Comparison of ENCODE assay signal across 27 mouse cellular contexts in genomic region chr14:14100773-14101280, GRCm38 (mm10). TPM values are rescaled to one million over a fixed set of nuclear protein-coding genes. Genes with fewer than 3 reads are reported as not detected.
DNase-seq lines count a peak whose midpoint lies in the region; ATAC-seq and TF ChIP-seq lines count a peak whose summit lies in the region.
"Had no signal": no experiment of that assay in that cellular context is flagged by ENCODE, and none has a peak within 500 bp of the region (broad histone marks: within the 10 kb centered on the region; RNA-seq: fewer than 3 reads in every experiment).

No protein-coding gene starts in this region.

- H3K9me3 ChIP-seq in liver, postnatal 0 days (ENCODE audit: low read length) = no peaks in the 10 kb centered on the region
- H3K9me3 ChIP-seq in kidney, postnatal 0 days (replicated peaks; ENCODE audit: low read length) = no peaks in the 10 kb centered on the region
- no peaks in the 10 kb centered on the region for H3K9me3 ChIP-seq in midbrain, embryonic 15.5 days
- H3K9me3 ChIP-seq: embryonic facial prominence, embryonic 12.5 days; heart, embryonic 13.5 days; limb, embryonic 12.5 days; lung, embryonic 15.5 days had no signal

- no peak for TF ChIP-seq POLR2A in kidney, adult 2 months (IDR thresholded peaks at IDR 0.05; ENCODE audit: low read depth, low read length)

- no peak for TF ChIP-seq EP300 in liver, postnatal 0 days (IDR thresholded peaks at IDR 0.05; ENCODE audit: low read depth)

- peak; percentile 80 for ATAC-seq in liver, postnatal 0 days
- ATAC-seq in kidney, postnatal 0 days (replicated peaks; ENCODE audit: low FRiP score, low read depth) = peak; percentile 76
- no peak for ATAC-seq in midbrain, embryonic 15.5 days (replicated peaks)
- ATAC-seq: forebrain, embryonic 14.5 days; inflammation-experienced regulatory T-cells, adult 6 months had no signal

- H3K9ac ChIP-seq in liver, postnatal 0 days (replicated peaks) = no peak overlapping the region
- no peak overlapping the region for H3K9ac ChIP-seq in kidney, postnatal 0 days (ENCODE audit: low read depth, low read length)
- no peak overlapping the region for H3K9ac ChIP-seq in midbrain, embryonic 15.5 days
- H3K9ac ChIP-seq: embryonic facial prominence, embryonic 12.5 days; heart, embryonic 13.5 days; hindbrain, embryonic 14.5 days; limb, embryonic 12.5 days; liver, embryonic 14.5 days; lung, embryonic 15.5 days had no signal

- H3K4me3 ChIP-seq in liver, postnatal 0 days (ENCODE audit: low read depth, low read length) = no peak overlapping the region
- peak overlapping the region; percentile 53 for H3K4me3 ChIP-seq in kidney, adult 2 months (ENCODE audit: insufficient read depth, low read depth, low read length)
- H3K4me3 ChIP-seq in kidney, postnatal 0 days (replicated peaks; ENCODE audit: low read depth, low read length) = no peak overlapping the region
- H3K4me3 ChIP-seq in midbrain, embryonic 15.5 days = no peak overlapping the region
- H3K4me3 ChIP-seq: embryonic facial prominence, embryonic 12.5 days; heart, adult 2 months; heart, embryonic 13.5 days; left cerebral cortex, adult 2 months; limb, embryonic 12.5 days; lung, embryonic 15.5 days had no signal

- WGBS in liver, postnatal 0 days (ENCODE audit: insufficient replicate concordance) = 66% methylated on average over 8 of the region's 8 CpGs
- 60% methylated on average over 8 of the region's 8 CpGs for WGBS in kidney, adult 2 months
- WGBS in kidney, postnatal 0 days = 85% methylated on average over 8 of the region's 8 CpGs
- 94% methylated on average over 8 of the region's 8 CpGs for WGBS in midbrain, embryonic 15.5 days

- H3K27ac ChIP-seq in liver, postnatal 0 days (ENCODE audit: low read depth) = peak overlapping the region; percentile 64
- peak overlapping the region; percentile 90 for H3K27ac ChIP-seq in kidney, adult 2 months (ENCODE audit: insufficient read depth, low read depth, low read length)
- H3K27ac ChIP-seq in kidney, postnatal 0 days = peak overlapping the region; percentile 66; the same call in 1 of the 2 replicates
- no peak overlapping the region for H3K27ac ChIP-seq in midbrain, embryonic 15.5 days
- H3K27ac ChIP-seq: embryonic facial prominence, embryonic 12.5 days; heart, adult 2 months; heart, embryonic 13.5 days; hindbrain, embryonic 14.5 days; left cerebral cortex, adult 2 months; limb, embryonic 12.5 days; liver, embryonic 14.5 days; lung, embryonic 15.5 days had no signal

- peak; percentile 21 for DNase-seq in liver, postnatal 0 days
- DNase-seq in liver = no peak
- peak; percentile 93 for DNase-seq in kidney, adult 2 months
- DNase-seq in kidney, postnatal 0 days (ENCODE audit: low spot score) = peak; percentile 15
- DNase-seq in yolk sac, embryonic 10.5 days (ENCODE audit: low spot score) = peak; percentile 77
- no peak for DNase-seq in gastrocnemius, postnatal 10 days
- DNase-seq in thymus, postnatal 10 days (ENCODE audit: low spot score in 2 of 2) = no peak
- DNase-seq: adrenal gland, postnatal 10 days; B cell, adult 2 months; cerebellum, adult 8-10 months; cerebellum, postnatal 36 days; embryo, embryonic 11 days; gastrocnemius, postnatal 36 days; heart, adult 2 months; heart, postnatal 10 days; right cerebral cortex, postnatal 14 days had no signal

- H3K36me3 ChIP-seq in liver, postnatal 0 days (replicated peaks; ENCODE audit: insufficient read depth, low read length) = peaks cover 34% of the 10 kb centered on the region
- H3K36me3 ChIP-seq in kidney, adult 2 months (ENCODE audit: control insufficient read depth, insufficient read depth, low read length) = peaks cover 4% of the 10 kb centered on the region
- peaks cover 25% of the 10 kb centered on the region for H3K36me3 ChIP-seq in kidney, postnatal 0 days (ENCODE audit: insufficient read depth, low read length)
- peaks cover 33% of the 10 kb centered on the region; the same call in 1 of the 2 replicates for H3K36me3 ChIP-seq in midbrain, embryonic 15.5 days (replicated peaks)

- TF ChIP-seq CTCF in liver, postnatal 0 days (IDR thresholded peaks at IDR 0.05; ENCODE audit: low read depth) = no peak
- no peak for TF ChIP-seq CTCF in kidney, adult 2 months (conservative IDR thresholded peaks at IDR 0.05; ENCODE audit: insufficient read depth, insufficient read length, low read depth, low read length)
- no peak for TF ChIP-seq CTCF in kidney, postnatal 0 days (IDR thresholded peaks at IDR 0.05; ENCODE audit: low read depth)

- no peaks in the 10 kb centered on the region for H3K27me3 ChIP-seq in liver, postnatal 0 days (ENCODE audit: insufficient read depth, low read length)
- no peaks in the 10 kb centered on the region for H3K27me3 ChIP-seq in kidney, adult 2 months (replicated peaks; ENCODE audit: control insufficient read depth, insufficient read depth, low read length)
- no peaks in the 10 kb centered on the region for H3K27me3 ChIP-seq in kidney, postnatal 0 days (ENCODE audit: insufficient read depth, low read length)
- no peaks in the 10 kb centered on the region for H3K27me3 ChIP-seq in midbrain, embryonic 15.5 days (replicated peaks)
- H3K27me3 ChIP-seq: embryonic facial prominence, embryonic 12.5 days; heart, embryonic 13.5 days; limb, embryonic 12.5 days; lung, embryonic 15.5 days had no signal

- H3K4me1 ChIP-seq in liver, postnatal 0 days (ENCODE audit: insufficient read depth) = peaks cover 3% of the 10 kb centered on the region
- peaks cover 9% of the 10 kb centered on the region; the same call in 1 of the 2 replicates for H3K4me1 ChIP-seq in kidney, adult 2 months (ENCODE audit: control insufficient read depth, insufficient read depth, low read length)
- H3K4me1 ChIP-seq in kidney, postnatal 0 days (replicated peaks; ENCODE audit: insufficient read depth, low read length) = no peaks in the 10 kb centered on the region
- H3K4me1 ChIP-seq in midbrain, embryonic 15.5 days = no peaks in the 10 kb centered on the region
- H3K4me1 ChIP-seq: embryonic facial prominence, embryonic 12.5 days; heart, embryonic 13.5 days; limb, embryonic 12.5 days; lung, embryonic 15.5 days had no signal

- H3K4me2 ChIP-seq in liver, postnatal 0 days (ENCODE audit: low read depth, low read length) = no peak overlapping the region; the same call in 1 of the 2 replicates
- H3K4me2 ChIP-seq in kidney, postnatal 0 days (ENCODE audit: low read length) = no peak overlapping the region
- no peak overlapping the region for H3K4me2 ChIP-seq in midbrain, embryonic 15.5 days
- H3K4me2 ChIP-seq: embryonic facial prominence, embryonic 12.5 days; heart, embryonic 13.5 days; hindbrain, embryonic 14.5 days; limb, embryonic 12.5 days; lung, embryonic 15.5 days; midbrain, embryonic 11.5 days had no signal

RNA-seq across cellular contexts. Expression of gene Psmd6, which starts 20.0 kb away (rescaled TPM):
- 101 and 106 TPM in 2 replicates for polyA plus RNA-seq in liver, postnatal 0 days (2015; fragmentation: Nextera tagmentation; extraction: Ambion mirVana)
- polyA plus RNA-seq in kidney, adult 2 months (2012; rRNA removed) = 30.1 and 40.4 TPM in 2 replicates
- 216 and 226 TPM in 2 replicates for polyA plus RNA-seq in kidney, postnatal 0 days (2015; fragmentation: Nextera tagmentation; extraction: Ambion mirVana)
- 100 to 1,000 TPM; 177 to 194 TPM for total RNA-seq in gastrocnemius, postnatal 10 days (2021)
- polyA plus RNA-seq in midbrain, embryonic 15.5 days (2015; fragmentation: Nextera tagmentation; extraction: Ambion mirVana) = 235 and 242 TPM in 2 replicates

Comparison
In these comparisons a context has a peak if more than half of its experiments do, and no peak if none do; other contexts are left out.
1. DNase-seq: peak in liver, postnatal 0 days (single experiment), kidney, adult 2 months (single experiment), kidney, postnatal 0 days (single experiment) and yolk sac, embryonic 10.5 days (single experiment); none in liver (single experiment), gastrocnemius, postnatal 10 days (single experiment) and thymus, postnatal 10 days (0 of 2).